Mouse (Mus musculus): ENCODE results near the gene Trim7.

- TF ChIP-seq CTCF (IDR thresholded peaks at IDR 0.05; ENCODE audit: low read depth, low read length) (no peak), POLR2A (IDR thresholded peaks at IDR 0.05; ENCODE audit: insufficient read depth, low read length) (no peak), EP300 (IDR thresholded peaks at IDR 0.05; ENCODE audit: insufficient read depth, low read depth, low read length) (no peak)
Observed at GRCm38 (mm10) chr11:48898812-48899431, 73.0 kb downstream of the Trim7 start.
